In the genomic region with DNA sequence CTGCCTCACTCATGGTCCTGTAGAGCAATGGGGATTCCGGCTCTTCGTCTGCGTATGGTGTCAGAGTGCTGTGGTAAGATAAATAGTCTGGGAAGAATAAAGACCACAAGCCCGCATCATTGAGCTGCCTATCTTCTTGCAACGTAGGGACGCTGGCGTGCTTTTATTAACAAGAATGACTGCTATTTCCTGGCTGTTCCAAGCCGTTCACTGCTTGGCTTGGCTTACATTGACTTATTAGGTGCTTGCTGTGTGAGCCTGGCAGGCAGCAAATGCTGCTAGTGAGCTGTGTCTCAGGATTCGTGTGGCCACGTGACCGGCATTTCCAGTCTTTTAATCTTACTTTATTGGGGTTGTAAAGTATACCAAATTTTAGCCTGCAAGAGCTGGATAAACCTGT, we compare ENCODE assay signal across 14 mouse cellular contexts. TPM values are rescaled to one million over a fixed set of nuclear protein-coding genes. Genes with fewer than 3 reads are reported as not detected.
DNase-seq lines count a peak whose midpoint lies in the region; ATAC-seq and TF ChIP-seq lines count a peak whose summit lies in the region.
"Had no signal": no experiment of that assay in that cellular context is flagged by ENCODE, and none has a peak within 500 bp of the region (broad histone marks: within the 10 kb centered on the region; RNA-seq: fewer than 3 reads in every experiment).

No protein-coding gene starts in this region.

- 53% methylated on average over 11 of the region's 11 CpGs for WGBS in kidney, adult 2 months
- 36% methylated on average over 11 of the region's 11 CpGs for WGBS in heart, embryonic 16.5 days
- WGBS in lung, embryonic 14.5 days: 30% methylated on average over 11 of the region's 11 CpGs
- WGBS in forebrain, embryonic 11.5 days: 87% methylated on average over 11 of the region's 11 CpGs

- H3K4me3 ChIP-seq in kidney, adult 2 months (ENCODE audit: insufficient read depth, low read depth, low read length): no peak overlapping the region
- no peak overlapping the region for H3K4me3 ChIP-seq in heart, embryonic 16.5 days (ENCODE audit: low read length)
- H3K4me3 ChIP-seq in lung, embryonic 14.5 days (ENCODE audit: low read depth, low read length): no peak overlapping the region
- no peak overlapping the region for H3K4me3 ChIP-seq in forebrain, embryonic 11.5 days (ENCODE audit: low read depth, low read length)
- H3K4me3 ChIP-seq: forebrain, embryonic 10.5 days; midbrain, embryonic 13.5 days; neural tube, embryonic 15.5 days had no signal

- H3K4me2 ChIP-seq in heart, embryonic 16.5 days (ENCODE audit: low read depth, low read length): no peak overlapping the region
- no peak overlapping the region; the same call in 1 of the 2 replicates for H3K4me2 ChIP-seq in lung, embryonic 14.5 days
- H3K4me2 ChIP-seq in forebrain, embryonic 11.5 days (ENCODE audit: low read depth, low read length, severe bottlenecking): no peak overlapping the region
- H3K4me2 ChIP-seq: midbrain, embryonic 13.5 days; neural tube, embryonic 15.5 days had no signal

- H3K4me1 ChIP-seq in kidney, adult 2 months (ENCODE audit: control insufficient read depth, insufficient read depth, low read length): no peaks in the 10 kb centered on the region
- no peaks in the 10 kb centered on the region for H3K4me1 ChIP-seq in heart, embryonic 16.5 days (ENCODE audit: control insufficient read depth, insufficient read depth, low read length)
- H3K4me1 ChIP-seq in lung, embryonic 14.5 days (ENCODE audit: insufficient read depth): peaks cover 11% of the 10 kb centered on the region; the same call in 1 of the 2 replicates
- no peaks in the 10 kb centered on the region for H3K4me1 ChIP-seq in forebrain, embryonic 11.5 days (replicated peaks; ENCODE audit: control insufficient read depth, insufficient read depth, low read length)
- H3K4me1 ChIP-seq: forebrain, embryonic 10.5 days; midbrain, embryonic 13.5 days; neural tube, embryonic 15.5 days had no signal

- H3K27me3 ChIP-seq in kidney, adult 2 months (replicated peaks; ENCODE audit: control insufficient read depth, insufficient read depth, low read length): no peaks in the 10 kb centered on the region
- H3K27me3 ChIP-seq in heart, embryonic 16.5 days (ENCODE audit: control insufficient read depth, insufficient read depth, low read length): peaks cover 2% of the 10 kb centered on the region; the same call in 1 of the 2 replicates
- H3K27me3 ChIP-seq in lung, embryonic 14.5 days (ENCODE audit: insufficient read depth, low read length): no peaks in the 10 kb centered on the region
- no peaks in the 10 kb centered on the region for H3K27me3 ChIP-seq in forebrain, embryonic 11.5 days (ENCODE audit: control insufficient read depth, insufficient read depth, low read length)
- H3K27me3 ChIP-seq: midbrain, embryonic 13.5 days; neural tube, embryonic 15.5 days had no signal

- TF ChIP-seq POLR2A in kidney, adult 2 months (IDR thresholded peaks at IDR 0.05; ENCODE audit: low read depth, low read length): no peak

- no peak overlapping the region for H3K9ac ChIP-seq in heart, embryonic 16.5 days (ENCODE audit: low read length)
- H3K9ac ChIP-seq in lung, embryonic 14.5 days: no peak overlapping the region
- H3K9ac ChIP-seq in forebrain, embryonic 11.5 days (ENCODE audit: low read length): no peak overlapping the region
- H3K9ac ChIP-seq: midbrain, embryonic 13.5 days; neural tube, embryonic 15.5 days had no signal

- peaks cover 2% of the 10 kb centered on the region for H3K36me3 ChIP-seq in kidney, adult 2 months (ENCODE audit: control insufficient read depth, insufficient read depth, low read length)
- no peaks in the 10 kb centered on the region for H3K36me3 ChIP-seq in heart, embryonic 16.5 days (ENCODE audit: control insufficient read depth, insufficient read depth)
- no peaks in the 10 kb centered on the region for H3K36me3 ChIP-seq in lung, embryonic 14.5 days (ENCODE audit: insufficient read depth)
- no peaks in the 10 kb centered on the region for H3K36me3 ChIP-seq in forebrain, embryonic 11.5 days (ENCODE audit: control insufficient read depth, insufficient read depth, low read length)
- H3K36me3 ChIP-seq: forebrain, embryonic 10.5 days; midbrain, embryonic 13.5 days; neural tube, embryonic 15.5 days had no signal

- peak; percentile 60; the same call in 1 of the 2 replicates for ATAC-seq in heart, embryonic 16.5 days (replicated peaks; ENCODE audit: extremely low read depth, insufficient read depth, low FRiP score)
- peak; percentile 87 for ATAC-seq in lung, embryonic 14.5 days (ENCODE audit: insufficient read depth)
- no peak for ATAC-seq in forebrain, embryonic 11.5 days (replicated peaks; ENCODE audit: low FRiP score)
- ATAC-seq: CD4-positive, CD25-positive, alpha-beta regulatory T cell, adult 4 months; midbrain, embryonic 13.5 days had no signal

- no peaks in the 10 kb centered on the region for H3K9me3 ChIP-seq in heart, embryonic 16.5 days (replicated peaks; ENCODE audit: control insufficient read depth, low read length)
- H3K9me3 ChIP-seq in lung, embryonic 14.5 days (ENCODE audit: low read depth, low read length): no peaks in the 10 kb centered on the region
- no peaks in the 10 kb centered on the region for H3K9me3 ChIP-seq in forebrain, embryonic 11.5 days (ENCODE audit: control insufficient read depth, low read length)
- H3K9me3 ChIP-seq: forebrain, embryonic 10.5 days; midbrain, embryonic 13.5 days; neural tube, embryonic 15.5 days had no signal

- no peak overlapping the region for H3K27ac ChIP-seq in kidney, adult 2 months (ENCODE audit: insufficient read depth, low read depth, low read length)
- H3K27ac ChIP-seq in heart, embryonic 16.5 days (ENCODE audit: low read length): no peak overlapping the region; the same call in 1 of the 2 replicates
- H3K27ac ChIP-seq in lung, embryonic 14.5 days (ENCODE audit: low read depth): no peak overlapping the region
- no peak overlapping the region for H3K27ac ChIP-seq in forebrain, embryonic 11.5 days (ENCODE audit: low read depth, low read length)
- H3K27ac ChIP-seq: forebrain, embryonic 10.5 days; midbrain, embryonic 13.5 days; neural tube, embryonic 15.5 days had no signal

- DNase-seq in kidney, adult 2 months: peak; percentile 34
- DNase-seq in kidney, postnatal 36 days: no peak
- DNase-seq in NIH3T3 (ENCODE audit: low read depth): peak; percentile 52
- DNase-seq in lung, embryonic 14.5 days: peak; percentile 86
- no peak for DNase-seq in layer of hippocampus, adult 11-12 months (ENCODE audit: low spot score)
- no peak for DNase-seq in forebrain, embryonic 11.5 days (ENCODE audit: low spot score)
- no peak for DNase-seq in adrenal gland, postnatal 4 days (ENCODE audit: low spot score in 2 of 2)
- DNase-seq: cerebellum, postnatal 10 days; right cerebral cortex, postnatal 14 days had no signal

- no peak for TF ChIP-seq CTCF in kidney, adult 2 months (conservative IDR thresholded peaks at IDR 0.05; ENCODE audit: insufficient read depth, insufficient read length, low read depth, low read length)
- no peak for TF ChIP-seq CTCF in lung, embryonic 14.5 days (IDR thresholded peaks at IDR 0.05; ENCODE audit: low read depth)

RNA-seq across cellular contexts. Expression of gene Rassf6, which starts 31.6 kb away (rescaled TPM):
- 10.4 and 11.4 TPM in 2 replicates for polyA plus RNA-seq in kidney, adult 2 months (2012; rRNA removed)
- polyA plus RNA-seq in heart, embryonic 16.5 days (2015; fragmentation: Nextera tagmentation; extraction: Ambion mirVana): 0.62 and 1.6 TPM in 2 replicates
- polyA plus RNA-seq in lung, embryonic 14.5 days (2014; fragmentation: Nextera tagmentation; extraction: Ambion mirVana): 2.5 and 2.9 TPM in 2 replicates
- 0.51 and 0.52 TPM in 2 replicates for polyA plus RNA-seq in forebrain, embryonic 11.5 days (2014; fragmentation: Nextera tagmentation; extraction: Ambion mirVana)
- total RNA-seq in adrenal gland, postnatal 4 days (2021): 1 to 10 TPM; 1.5 to 4.3 TPM

RNA-seq across cellular contexts. Expression of gene 5830473C10Rik, which starts 48.0 kb away (rescaled TPM):
- 1.2 and 1.3 TPM in 2 replicates for polyA plus RNA-seq in kidney, adult 2 months (2012; rRNA removed)
- not detected in 2 replicates for polyA plus RNA-seq in heart, embryonic 16.5 days (2015; fragmentation: Nextera tagmentation; extraction: Ambion mirVana)
- 0.14 and 0.30 TPM in 2 replicates for polyA plus RNA-seq in lung, embryonic 14.5 days (2014; fragmentation: Nextera tagmentation; extraction: Ambion mirVana)
- polyA plus RNA-seq in forebrain, embryonic 11.5 days (2014; fragmentation: Nextera tagmentation; extraction: Ambion mirVana): not detected in 2 replicates
- total RNA-seq in adrenal gland, postnatal 4 days (2021): 1 to 10 TPM in 1 of 2 experiments, under 1 TPM in 1; 0.28 to 6.0 TPM
- polyA plus RNA-seq: forebrain, embryonic 10.5 days; midbrain, embryonic 13.5 days had no signal

Comparison
In these comparisons a context has a peak if more than half of its experiments do, and no peak if none do; other contexts are left out.
1. DNase-seq: peak in kidney, adult 2 months (single experiment), NIH3T3 (single experiment) and lung, embryonic 14.5 days (single experiment); none in kidney, postnatal 36 days (0 of 2), layer of hippocampus, adult 11-12 months (single experiment), forebrain, embryonic 11.5 days (single experiment) and adrenal gland, postnatal 4 days (0 of 2).